Mouse (Mus musculus): Measurements from ENCODE around the gene Osgepl1.
"Not testable (repeated sequence)": the region's sequence is repeated elsewhere in the genome, so short reads cannot be mapped to it uniquely, and the experiment has no call there.

Gene Osgepl1

GRCm38 (mm10) chr1:53312989-53313967 is at the start of gene Osgepl1:
Gene Osgepl1 (plus strand): TSS chr1:53313624.
- DNase-seq (ENCODE audit: low read depth, low spot score) = peak; percentile 66

DNA sequence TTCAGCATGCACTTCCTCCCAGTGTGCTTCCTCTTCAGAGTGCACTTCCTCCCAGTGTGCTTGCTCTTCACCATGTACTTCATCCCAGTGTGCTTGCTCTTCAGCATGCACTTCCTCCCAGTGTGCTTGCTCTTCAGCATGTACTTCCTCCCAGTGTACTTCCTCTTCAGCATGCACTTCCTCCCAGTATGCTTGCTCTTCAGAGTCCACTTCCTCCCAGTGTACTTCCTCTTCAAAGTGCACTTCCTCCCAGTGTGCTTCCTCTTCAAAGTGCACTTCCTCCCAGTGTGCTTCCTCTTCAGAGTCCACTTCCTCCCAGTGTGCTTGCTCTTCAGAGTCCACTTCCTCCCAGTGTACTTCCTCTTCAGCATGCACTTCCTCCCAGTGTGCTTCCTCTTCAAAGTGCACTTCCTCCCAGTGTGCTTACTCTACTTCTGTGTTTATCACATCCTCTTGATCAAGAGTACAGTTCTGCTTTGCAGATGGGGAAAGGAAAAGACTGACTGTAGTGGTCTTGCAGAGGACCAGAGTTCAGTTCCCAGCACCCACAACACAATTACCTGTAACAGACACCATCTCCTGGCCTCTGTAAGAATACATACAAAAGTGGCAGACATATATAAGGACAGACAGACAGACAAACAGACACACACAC is 48.3 kb upstream of the Osgepl1 start:
- DNase-seq (ENCODE audit: low read depth, low spot score) = not testable (repeated sequence)

DNA sequence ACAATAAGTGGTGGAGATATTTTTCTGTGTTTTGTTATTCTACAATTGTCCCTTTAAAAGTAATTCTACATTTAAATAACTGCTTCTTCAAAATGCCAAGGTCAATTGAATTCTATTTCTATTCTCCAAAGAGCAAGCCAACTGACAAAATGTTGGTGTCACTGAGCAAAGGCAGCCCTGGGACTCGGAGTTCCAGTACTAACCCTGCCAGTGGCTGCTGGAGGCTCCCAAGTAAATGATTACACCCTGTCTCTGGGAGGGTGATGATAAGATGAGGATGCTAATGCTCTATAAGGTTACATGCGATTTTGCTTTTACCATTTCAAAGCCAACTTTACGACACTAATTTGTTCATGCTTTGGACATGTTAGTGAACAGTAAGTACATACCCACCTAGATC is 43.5 kb upstream of the Osgepl1 start:
- DNase-seq (ENCODE audit: low read depth, low spot score) = no peak

DNA sequence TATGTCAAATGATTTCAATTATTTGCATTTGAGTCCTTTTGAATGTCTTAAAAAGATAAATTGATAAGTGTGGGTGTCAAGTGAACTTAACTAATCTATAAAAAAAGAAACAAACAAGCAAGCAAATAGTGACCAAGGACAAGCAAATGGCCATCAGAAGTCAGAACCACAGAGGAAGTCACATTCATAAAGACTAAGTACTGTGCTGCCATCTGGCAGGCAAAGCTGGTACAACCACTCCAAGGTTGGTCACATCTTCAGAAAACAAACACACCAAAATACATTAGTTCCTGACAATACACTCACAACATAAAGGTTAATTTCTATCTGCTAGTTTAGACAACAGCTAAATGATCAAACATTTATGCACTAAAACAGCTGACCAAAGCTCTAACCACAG is 40.8 kb upstream of the Osgepl1 start:
- no peak for DNase-seq (ENCODE audit: low read depth, low spot score)

DNA sequence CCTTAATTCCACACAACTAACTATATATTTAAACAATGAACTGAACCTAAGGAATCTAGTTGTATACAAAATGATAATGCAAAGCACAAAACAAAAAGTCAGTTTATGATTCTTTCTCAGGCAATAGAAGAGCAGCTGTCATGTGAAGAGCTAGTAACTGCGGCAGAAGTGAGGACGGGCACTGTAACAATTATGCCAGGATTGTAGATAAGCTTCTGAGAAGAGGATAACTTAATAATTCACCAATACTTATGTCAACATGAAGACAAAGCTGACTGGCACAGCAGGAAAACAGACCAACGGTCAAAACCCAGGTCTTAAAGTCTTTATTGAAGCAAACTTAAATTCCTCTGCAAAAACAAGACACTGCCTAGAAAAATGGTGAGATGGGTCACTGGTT is 22.2 kb upstream of the Osgepl1 start:
- no peak for DNase-seq (ENCODE audit: low read depth, low spot score)

GRCm38 (mm10) chr1:53296581-53297383 is 16.6 kb upstream of the Osgepl1 start, which contains the start of the genes Pms1, Ormdl1 and Gm28778:
Gene Pms1 (minus strand): TSS chr1:53297018.
Gene Ormdl1 (plus strand): TSS chr1:53297095.
Gene Gm28778 (plus strand): TSS chr1:53297111.
- DNase-seq (ENCODE audit: low read depth, low spot score) = peak; percentile 85

DNA sequence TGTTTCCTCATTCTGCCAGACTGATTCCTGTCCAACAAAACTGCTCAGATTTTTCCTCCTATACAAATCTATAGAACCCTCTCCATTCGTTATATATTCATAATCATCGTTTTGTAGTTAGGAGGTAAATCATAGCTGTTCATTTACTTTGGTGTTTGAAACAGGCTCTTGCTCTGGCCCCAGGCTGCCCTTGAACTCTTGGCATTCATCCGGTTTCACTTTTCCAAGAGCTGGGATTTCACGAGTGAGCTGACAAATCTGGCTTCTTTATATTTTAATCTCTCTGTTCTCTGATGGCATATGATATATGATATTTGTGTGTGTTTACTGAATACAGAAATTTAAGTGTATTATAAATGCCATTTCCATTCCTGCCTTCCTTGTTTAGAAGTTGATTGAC is 12.9 kb upstream of the Osgepl1 start:
- DNase-seq (ENCODE audit: low read depth, low spot score) = no peak

DNA sequence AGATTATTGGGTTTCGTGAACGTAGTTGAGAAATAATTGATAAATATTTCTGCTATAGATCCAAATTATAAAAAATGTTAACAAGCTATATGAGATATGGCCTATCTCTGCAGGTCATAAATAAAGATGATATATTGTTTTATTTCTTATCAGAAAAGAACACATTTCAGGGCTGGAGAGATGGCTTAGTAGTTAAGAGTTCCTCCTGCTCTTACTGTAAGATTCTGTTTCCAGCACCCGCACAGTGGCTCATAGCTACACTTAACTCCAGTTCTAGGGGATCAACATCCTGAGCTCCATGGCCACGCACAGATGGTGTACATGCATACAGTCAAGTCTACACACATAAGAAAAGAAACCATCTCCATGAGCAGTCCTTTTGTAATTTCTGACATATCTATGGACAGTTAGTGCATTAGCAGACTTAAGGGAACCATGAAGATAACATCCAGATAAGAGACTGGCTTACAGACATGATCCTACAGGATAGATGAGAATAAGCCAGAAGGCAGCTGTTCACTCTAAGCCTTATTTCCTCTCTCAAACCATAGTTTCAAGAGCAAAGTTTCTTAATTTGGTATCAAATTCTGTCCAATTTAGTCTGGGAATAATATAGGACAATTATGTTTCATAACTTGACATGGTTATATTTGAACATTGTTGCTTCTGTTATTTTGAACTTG is 8.4 kb downstream of the Osgepl1 start:
- DNase-seq (ENCODE audit: low read depth, low spot score) = no peak

DNA sequence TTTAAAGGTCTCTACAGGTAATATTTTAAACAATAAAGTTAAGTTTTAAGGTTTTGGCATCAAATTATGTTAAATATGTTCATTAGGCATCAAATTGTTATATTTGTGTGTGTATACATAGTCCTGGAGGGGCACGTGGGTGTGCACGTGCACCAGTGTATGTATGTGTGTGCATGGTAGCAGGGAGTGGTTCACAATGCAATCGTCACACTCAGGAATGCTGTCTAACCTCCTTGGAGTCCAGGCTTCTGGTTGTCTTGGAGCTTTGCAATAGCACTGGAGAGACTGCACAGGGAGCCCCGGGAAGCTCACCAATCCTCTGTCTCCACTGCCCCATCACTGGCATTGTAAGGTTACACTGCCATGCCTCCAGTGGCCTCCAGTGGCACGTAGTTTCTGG is 9.8 kb downstream of the Osgepl1 start:
- DNase-seq (ENCODE audit: low read depth, low spot score) = no peak

DNA sequence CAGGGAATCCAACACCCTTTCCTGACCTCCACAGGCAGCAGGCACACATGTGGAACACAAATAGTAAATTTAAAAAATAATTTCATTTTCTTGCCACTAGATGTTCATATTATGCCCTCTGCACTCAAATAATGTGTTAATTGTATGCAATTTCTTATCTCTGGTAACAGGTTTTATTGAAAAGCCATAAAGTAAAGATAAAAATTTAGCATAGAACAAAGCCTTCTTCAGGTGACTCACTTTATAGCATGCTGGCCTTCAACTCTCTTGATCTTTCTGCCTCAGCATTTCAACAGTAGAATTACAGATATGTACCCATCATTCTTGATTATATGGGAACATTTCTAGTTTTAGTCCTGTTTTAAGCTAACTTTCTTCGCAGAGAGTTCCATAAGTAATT is 10.9 kb downstream of the Osgepl1 start:
- DNase-seq (ENCODE audit: low read depth, low spot score) = no peak

- DNase-seq (ENCODE audit: low read depth, low spot score) = no peak
These were observed 11.5 kb downstream of the Osgepl1 start for GRCm38 (mm10) chr1:53324827-53325494.

- not testable (repeated sequence) for DNase-seq (ENCODE audit: low read depth, low spot score)
These were observed 20.1 kb downstream of the Osgepl1 start for GRCm38 (mm10) chr1:53333527-53333926.

- DNase-seq (ENCODE audit: low read depth, low spot score) = no peak
These were observed 22.0 kb downstream of the Osgepl1 start for GRCm38 (mm10) chr1:53335465-53335864.

GRCm38 (mm10) chr1:53337403-53337802 is 24.0 kb downstream of the Osgepl1 start:
- not testable (repeated sequence) for DNase-seq (ENCODE audit: low read depth, low spot score)

DNA sequence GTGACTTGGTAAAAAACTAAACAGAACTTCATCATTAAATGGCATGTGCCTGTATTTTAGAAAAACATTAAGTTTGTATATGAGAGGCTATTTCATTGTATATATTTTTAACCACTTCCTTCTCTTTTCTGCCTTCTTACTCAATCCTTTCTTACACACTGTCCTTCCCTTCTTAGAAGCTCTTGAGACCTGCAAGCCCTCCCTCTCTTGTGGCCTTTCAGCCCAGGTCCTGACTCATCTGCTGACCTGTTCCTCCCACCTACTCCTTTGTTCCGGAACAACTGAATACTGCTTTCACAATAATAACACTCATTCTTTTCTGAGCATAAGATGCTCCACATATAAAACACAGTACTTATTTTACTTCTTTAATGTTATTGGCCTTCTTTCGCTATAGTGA is 27.6 kb downstream of the Osgepl1 start:
- DNase-seq (ENCODE audit: low read depth, low spot score) = no peak

- peak; percentile 84 for DNase-seq (ENCODE audit: low read depth, low spot score)
These were observed 39.2 kb downstream of the Osgepl1 start, which contains the start of the genes Asdurf, Gm28551 and Asnsd1 for GRCm38 (mm10) chr1:53352327-53353261. Gene Asdurf (minus strand): TSS chr1:53352619. Gene Gm28551 (minus strand): TSS chr1:53352667. Gene Asnsd1 (minus strand): TSS chr1:53352752.

GRCm38 (mm10) chr1:53358988-53359387 is 45.6 kb downstream of the Osgepl1 start:
- no peak for DNase-seq (ENCODE audit: low read depth, low spot score)
